Mouse (Mus musculus) embryonic facial prominence, embryonic 10.5 days (tissue): ENCODE measurements around the gene Kcnh7. TPM values are rescaled to one million over a fixed set of nuclear protein-coding genes. Genes with fewer than 3 reads are reported as not detected.

Experiments
- DNase-seq: peaks from one replicate; pipeline ENCODE4 v3.0.0-alpha.2; 2017; ENCODE audit warnings: low spot score
- H3K27ac ChIP-seq: fragments of 300-500 bp; sonication (generic); replicated peaks from 2 replicates; pipeline ENCODE4 v1.5.1; 2016; ENCODE audit warnings: mild to moderate bottlenecking
- H3K27me3 ChIP-seq: fragments of 300-500 bp; sonication (generic); replicated peaks from 2 replicates; pipeline ENCODE4 v1.6.1; 2016; ENCODE audit warnings: low read depth, mild to moderate bottlenecking; ENCODE audit not compliant: poor library complexity, severe bottlenecking
- H3K36me3 ChIP-seq: fragments of 300-500 bp; sonication (generic); replicated peaks from 2 replicates; pipeline ENCODE4 v1.6.1; 2016; ENCODE audit warnings: mild to moderate bottlenecking, moderate library complexity
- H3K4me1 ChIP-seq: fragments of 300-500 bp; sonication (generic); 2 replicates; pipeline ENCODE4 v1.6.1; 2016
- H3K4me3 ChIP-seq: fragments of 300-500 bp; sonication (generic); 2 replicates; pipeline ENCODE4 v1.5.1; 2016; ENCODE audit warnings: mild to moderate bottlenecking, moderate library complexity
- H3K9me3 ChIP-seq: fragments of 300-500 bp; sonication (generic); 2 replicates; pipeline ENCODE4 v1.6.1; 2016; ENCODE audit warnings: mild to moderate bottlenecking
- WGBS: fragments of 180-500 bp; shearing (Covaris S2); methylation state at CpG from one replicate; pipeline ENCODE4 v1.1.7; 2016; 5-methylcytosine and 5-hydroxymethylcytosine counted together
- polyA plus RNA-seq: library from polyadenylated mRNA; unstranded; fragments of >200 nt; fragmentation: Nextera tagmentation; extraction: Ambion mirVana; gene quantifications from 2 replicates; pipeline ENCODE4 v1.2.1, GENCODE M21; 2016

Gene Kcnh7
- polyA plus RNA-seq, 1 experiment from 2014 or later: 0.76 TPM

DNA sequence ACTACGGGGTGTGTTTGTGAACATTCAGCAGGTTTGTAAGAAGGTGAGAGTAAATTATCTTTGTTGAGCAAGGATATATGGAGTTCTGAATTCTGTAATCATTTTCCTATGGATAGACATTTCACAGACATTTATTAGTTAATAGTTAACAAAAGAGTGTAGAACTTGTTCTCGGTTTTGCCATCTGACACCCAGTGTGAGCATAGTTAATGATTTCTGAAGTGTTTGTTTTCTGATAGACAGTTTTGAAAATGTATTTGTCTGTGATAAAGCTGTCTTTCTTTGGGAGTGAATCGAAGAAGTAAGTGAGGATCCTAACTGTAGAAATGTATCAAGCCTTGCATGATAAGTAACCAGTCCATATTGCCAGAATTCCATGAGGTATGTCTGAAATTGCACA, 276.4 kb downstream of the Kcnh7 start:
- 89% methylated on average over 3 of the region's 3 CpGs for WGBS

DNA sequence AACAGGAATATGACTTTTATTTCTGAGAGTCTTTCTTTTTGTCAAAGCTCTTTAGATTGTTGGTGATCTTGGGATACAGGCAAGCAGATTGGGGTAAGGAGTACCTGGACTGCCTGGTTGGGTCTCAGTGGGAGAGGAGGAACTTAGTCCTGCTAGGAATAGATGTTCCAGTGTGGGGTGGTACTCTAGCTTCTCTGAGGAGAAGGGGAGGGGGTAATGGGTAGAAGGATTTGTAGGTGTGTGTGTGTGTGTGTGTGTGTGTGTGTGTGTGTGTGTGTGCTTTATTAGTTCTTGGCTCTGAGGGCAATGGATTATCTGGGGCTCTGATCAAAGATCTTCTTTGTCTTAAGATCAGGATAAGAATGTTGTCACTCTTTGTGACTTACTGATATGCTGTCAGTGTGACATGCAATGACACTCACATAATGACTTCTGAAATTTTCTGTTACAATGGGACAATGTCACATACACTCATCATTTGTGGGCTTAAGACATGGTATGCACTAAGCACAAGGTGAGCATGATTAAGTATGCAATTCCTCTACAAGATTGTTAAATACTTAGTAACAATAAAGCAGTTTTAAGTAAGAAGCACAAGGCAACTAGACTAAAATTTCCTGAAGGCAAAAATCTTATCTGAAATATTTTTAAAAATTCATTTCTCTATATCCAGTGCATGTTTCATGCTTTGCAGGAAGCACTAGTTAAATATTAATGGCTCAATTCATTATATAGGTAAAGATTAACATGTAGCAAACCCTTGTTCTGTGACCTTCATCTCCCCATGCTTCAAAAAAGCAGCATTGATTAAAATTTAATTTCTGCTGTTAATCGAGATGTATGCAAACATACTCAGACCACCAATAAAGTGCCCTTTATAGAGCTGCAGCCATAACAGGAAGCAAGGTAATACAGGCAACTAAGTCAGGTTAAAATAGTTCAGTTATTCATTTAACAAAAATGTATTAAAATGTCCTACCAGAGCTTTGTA, 281.4 kb downstream of the Kcnh7 start:
- no peaks in the 10 kb centered on the region for H3K9me3 ChIP-seq
- no peak overlapping the region for H3K4me3 ChIP-seq
- H3K27ac ChIP-seq: no peak overlapping the region
- no peaks in the 10 kb centered on the region for H3K27me3 ChIP-seq
- 78% methylated on average over 1 of the region's 1 CpGs for WGBS
- H3K36me3 ChIP-seq: no peaks in the 10 kb centered on the region
- H3K4me1 ChIP-seq: no peaks in the 10 kb centered on the region
- DNase-seq: no peak

More for the DNA sequence above, 276.4 kb downstream of the Kcnh7 start:
- no peaks in the 10 kb centered on the region for H3K27me3 ChIP-seq
- DNase-seq: no peak
- H3K4me3 ChIP-seq: no peak overlapping the region
- H3K9me3 ChIP-seq: no peaks in the 10 kb centered on the region
- no peak overlapping the region for H3K27ac ChIP-seq
- no peaks in the 10 kb centered on the region for H3K36me3 ChIP-seq
- H3K4me1 ChIP-seq: no peaks in the 10 kb centered on the region

DNA sequence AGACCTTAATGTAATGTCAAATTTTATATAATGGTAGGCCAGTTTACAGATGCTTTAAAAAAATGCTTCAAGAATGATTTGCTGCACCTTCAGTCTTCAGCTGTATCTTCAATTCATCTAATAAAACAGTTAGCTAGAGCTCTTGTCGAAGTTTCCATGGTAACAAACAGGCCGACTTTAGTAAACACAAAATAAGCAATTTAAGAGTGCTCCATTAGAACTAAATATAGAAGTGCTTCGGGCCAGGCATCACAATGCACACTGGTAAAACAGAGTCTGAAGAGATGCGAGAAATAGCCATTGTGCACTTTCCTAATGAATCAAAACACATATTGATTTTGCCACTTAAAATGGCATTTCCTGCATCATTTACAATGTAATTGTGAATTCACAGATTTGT, 305.3 kb downstream of the Kcnh7 start:
- H3K27ac ChIP-seq: no peak overlapping the region
- H3K9me3 ChIP-seq: no peaks in the 10 kb centered on the region
- WGBS: 83% methylated on average over 4 of the region's 4 CpGs

DNA sequence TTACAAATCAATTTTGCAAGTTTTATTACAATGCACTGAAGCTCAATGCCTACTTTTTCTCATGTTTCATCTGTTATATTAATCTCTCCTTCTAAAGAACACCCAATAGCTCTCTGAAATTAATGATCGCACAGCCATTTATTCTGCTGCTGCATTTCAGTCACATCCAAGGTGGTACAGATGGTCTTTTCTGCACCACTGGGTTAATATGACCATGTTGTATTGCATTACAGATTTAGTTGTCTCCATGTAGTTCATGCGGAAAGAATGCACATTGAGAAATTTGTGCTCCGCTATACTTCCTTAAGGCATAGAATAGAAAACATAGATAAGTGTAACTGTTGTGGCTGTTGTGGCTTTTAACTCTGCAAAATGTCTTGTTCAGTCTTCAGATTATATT, 328.7 kb downstream of the Kcnh7 start:
- H3K27me3 ChIP-seq: no peaks in the 10 kb centered on the region
- 94% methylated on average over 3 of the region's 3 CpGs for WGBS
- H3K27ac ChIP-seq: no peak overlapping the region
- no peaks in the 10 kb centered on the region for H3K9me3 ChIP-seq
- DNase-seq: no peak
- no peaks in the 10 kb centered on the region for H3K4me1 ChIP-seq
- H3K4me3 ChIP-seq: no peak overlapping the region
- H3K36me3 ChIP-seq: no peaks in the 10 kb centered on the region

More for the DNA sequence above, 305.3 kb downstream of the Kcnh7 start:
- H3K4me3 ChIP-seq: no peak overlapping the region
- H3K4me1 ChIP-seq: no peaks in the 10 kb centered on the region
- no peak for DNase-seq
- no peaks in the 10 kb centered on the region for H3K36me3 ChIP-seq
- H3K27me3 ChIP-seq: no peaks in the 10 kb centered on the region

DNA sequence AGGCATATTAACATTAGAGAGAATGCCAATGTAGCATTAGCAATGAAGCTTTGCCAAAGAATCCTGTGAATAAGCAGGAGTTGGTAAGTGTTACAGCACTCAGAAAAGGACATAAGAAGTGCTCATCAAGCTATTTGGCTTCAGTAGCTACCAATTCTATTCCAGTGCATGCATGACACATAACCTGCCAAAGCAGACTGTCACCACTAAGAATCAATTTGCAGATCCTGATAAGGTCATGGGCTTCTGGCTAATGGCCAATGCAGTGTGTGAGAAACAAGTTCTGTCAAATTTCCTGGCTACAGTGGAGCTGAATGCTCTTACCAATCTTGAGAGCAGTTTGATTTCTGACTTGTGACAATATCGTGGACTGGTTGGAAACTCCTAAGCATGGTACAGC, 341.5 kb downstream of the Kcnh7 start:
- DNase-seq: no peak
- Histone ChIP-seq H3K27me3 (no peaks in the 10 kb centered on the region), H3K27ac (no peak overlapping the region), H3K4me1 (no peaks in the 10 kb centered on the region), H3K36me3 (no peaks in the 10 kb centered on the region), H3K9me3 (no peaks in the 10 kb centered on the region), H3K4me3 (no peak overlapping the region)
- WGBS: 89% methylated on average over 1 of the region's 1 CpGs

DNA sequence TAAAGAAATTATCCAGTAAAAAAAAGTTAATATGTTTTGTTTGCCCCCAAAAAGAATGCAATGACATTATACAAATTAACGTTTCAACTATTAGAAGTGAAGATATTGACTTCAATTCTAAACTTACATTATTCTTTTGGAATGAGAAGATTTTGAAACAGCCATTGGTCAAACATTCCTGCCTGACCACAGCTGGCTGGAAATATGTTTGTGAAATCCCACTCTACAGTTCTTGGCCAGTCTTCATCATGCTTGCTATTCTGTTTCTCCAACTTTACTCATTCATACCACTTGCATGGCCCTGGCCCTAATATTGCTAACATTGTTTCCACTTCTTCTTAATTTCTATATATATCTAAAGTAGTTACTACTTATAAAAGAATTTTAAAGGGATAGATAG, 349.8 kb downstream of the Kcnh7 start:
- WGBS: 81% methylated on average over 1 of the region's 1 CpGs
- Histone ChIP-seq H3K4me3 (no peak overlapping the region), H3K4me1 (no peaks in the 10 kb centered on the region), H3K27me3 (no peaks in the 10 kb centered on the region), H3K9me3 (no peaks in the 10 kb centered on the region), H3K36me3 (no peaks in the 10 kb centered on the region), H3K27ac (no peak overlapping the region)
- DNase-seq: no peak

DNA sequence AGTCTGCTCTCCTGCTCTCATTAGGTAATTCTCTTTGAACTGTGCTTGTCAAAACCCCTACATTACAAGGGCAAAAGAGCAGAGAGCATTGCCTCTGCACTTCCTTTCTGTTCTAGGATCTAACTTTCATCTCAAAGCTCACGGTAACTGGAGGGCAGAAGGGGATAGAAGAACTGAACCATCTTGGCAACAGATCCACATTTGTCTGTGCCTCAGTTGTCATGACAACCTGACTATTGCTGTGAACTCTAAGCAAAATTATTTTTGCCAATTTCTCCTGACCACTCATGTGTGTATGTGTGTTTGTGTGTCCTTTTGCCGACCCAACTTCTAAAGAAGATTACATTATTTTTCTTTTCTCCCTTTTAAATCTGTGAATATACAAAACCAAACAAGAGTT, 364.9 kb downstream of the Kcnh7 start:
- Histone ChIP-seq H3K36me3 (no peaks in the 10 kb centered on the region), H3K27me3 (no peaks in the 10 kb centered on the region), H3K9me3 (no peaks in the 10 kb centered on the region), H3K4me1 (no peaks in the 10 kb centered on the region), H3K4me3 (no peak overlapping the region), H3K27ac (no peak overlapping the region)
- no peak for DNase-seq
- 71% methylated on average over 2 of the region's 2 CpGs for WGBS

DNA sequence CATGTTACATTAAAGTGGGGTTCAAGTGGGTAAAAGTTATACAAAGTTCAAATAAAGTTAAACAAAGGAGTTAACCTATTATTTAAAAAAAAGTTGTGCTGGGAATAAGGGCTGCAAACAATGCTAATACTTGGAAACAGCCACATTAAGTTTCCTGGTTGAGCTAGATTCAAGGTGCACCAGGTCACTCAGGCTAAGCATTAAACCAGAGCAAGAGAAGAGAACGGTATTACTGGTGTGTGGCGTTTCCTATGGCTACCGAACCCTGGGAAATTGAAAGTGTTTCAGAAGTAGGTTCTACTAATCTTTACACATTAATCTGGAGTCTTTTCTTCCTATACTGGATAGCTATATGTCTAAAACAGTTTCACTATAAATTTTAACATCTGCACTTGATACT, 368.1 kb downstream of the Kcnh7 start:
- H3K27ac ChIP-seq: no peak overlapping the region
- H3K4me3 ChIP-seq: no peak overlapping the region
- 91% methylated on average over 3 of the region's 3 CpGs for WGBS
- H3K36me3 ChIP-seq: no peaks in the 10 kb centered on the region
- H3K27me3 ChIP-seq: no peaks in the 10 kb centered on the region
- no peak for DNase-seq
- H3K4me1 ChIP-seq: no peaks in the 10 kb centered on the region
- H3K9me3 ChIP-seq: no peaks in the 10 kb centered on the region

DNA sequence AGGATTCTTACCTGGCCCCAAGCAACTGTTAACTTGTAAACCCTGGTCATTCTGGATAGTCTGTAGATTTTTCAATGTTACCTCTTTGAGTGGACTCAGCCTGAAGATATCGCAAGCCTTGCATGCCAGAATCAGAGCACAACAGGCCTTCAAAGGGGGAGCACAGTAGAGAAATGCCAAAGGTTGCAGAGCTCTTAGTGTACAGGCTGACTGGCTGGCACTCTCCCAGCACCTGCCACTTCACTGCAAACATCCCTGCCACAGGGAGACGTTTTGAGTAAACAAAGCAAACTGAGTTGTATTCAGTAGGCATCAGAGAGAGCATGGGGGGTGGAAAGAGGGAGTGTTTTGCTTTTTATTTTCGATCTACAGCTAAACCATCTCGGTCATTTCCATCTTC, 375.3 kb downstream of the Kcnh7 start:
- H3K36me3 ChIP-seq: no peaks in the 10 kb centered on the region
- DNase-seq: no peak
- H3K27me3 ChIP-seq: no peaks in the 10 kb centered on the region
- no peaks in the 10 kb centered on the region for H3K9me3 ChIP-seq
- H3K4me1 ChIP-seq: no peaks in the 10 kb centered on the region
- 63% methylated on average over 4 of the region's 4 CpGs for WGBS
- H3K27ac ChIP-seq: no peak overlapping the region
- no peak overlapping the region for H3K4me3 ChIP-seq

DNA sequence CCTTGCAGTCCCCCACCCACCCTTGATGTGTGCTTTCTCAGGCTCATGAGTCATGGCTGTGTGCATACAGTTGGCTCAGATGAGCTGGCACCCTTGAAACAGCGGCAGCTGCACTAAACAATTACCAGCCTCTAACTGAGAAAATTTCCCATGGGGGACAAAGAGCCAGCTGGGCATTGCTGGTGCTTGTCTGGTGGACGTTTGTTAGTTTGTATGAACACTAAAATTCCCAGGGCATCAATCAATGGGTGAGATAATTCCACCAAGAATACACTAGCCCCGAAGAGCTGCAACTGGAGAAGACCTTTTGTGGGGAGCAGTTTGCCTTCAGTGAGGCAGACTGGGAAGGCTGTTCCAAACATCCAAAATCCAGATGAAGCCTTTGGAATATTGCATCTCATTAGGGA, 376.6 kb downstream of the Kcnh7 start:
- no peaks in the 10 kb centered on the region for H3K27me3 ChIP-seq
- peak; percentile 22 for DNase-seq
- no peak overlapping the region for H3K4me3 ChIP-seq
- WGBS: 56% methylated on average over 3 of the region's 3 CpGs
- H3K9me3 ChIP-seq: no peaks in the 10 kb centered on the region
- H3K36me3 ChIP-seq: no peaks in the 10 kb centered on the region
- H3K27ac ChIP-seq: no peak overlapping the region
- H3K4me1 ChIP-seq: no peaks in the 10 kb centered on the region

DNA sequence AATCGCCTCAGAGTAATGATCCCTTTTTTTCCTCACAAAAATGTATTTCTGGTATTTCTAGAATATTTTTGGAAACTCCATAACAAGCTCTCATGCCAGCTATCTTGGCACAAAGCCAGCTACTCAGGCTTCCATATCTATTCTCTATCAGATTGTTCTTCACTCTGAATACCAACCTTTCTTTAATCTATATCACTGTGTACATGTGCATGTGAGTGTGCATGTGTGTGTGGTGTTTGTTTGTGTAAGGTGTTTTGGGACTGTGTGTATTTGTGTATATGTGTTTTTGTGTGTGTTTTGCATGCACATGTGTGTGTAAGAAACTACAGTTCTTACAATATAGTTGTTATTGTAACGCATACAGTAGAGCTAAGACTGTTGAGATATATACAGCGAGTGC, 377.2 kb downstream of the Kcnh7 start:
- H3K27ac ChIP-seq: no peak overlapping the region
- H3K9me3 ChIP-seq: no peaks in the 10 kb centered on the region
- no peaks in the 10 kb centered on the region for H3K4me1 ChIP-seq
- H3K27me3 ChIP-seq: no peaks in the 10 kb centered on the region
- H3K4me3 ChIP-seq: no peak overlapping the region
- no peaks in the 10 kb centered on the region for H3K36me3 ChIP-seq
- no peak for DNase-seq
- 87% methylated on average over 3 of the region's 3 CpGs for WGBS

DNA sequence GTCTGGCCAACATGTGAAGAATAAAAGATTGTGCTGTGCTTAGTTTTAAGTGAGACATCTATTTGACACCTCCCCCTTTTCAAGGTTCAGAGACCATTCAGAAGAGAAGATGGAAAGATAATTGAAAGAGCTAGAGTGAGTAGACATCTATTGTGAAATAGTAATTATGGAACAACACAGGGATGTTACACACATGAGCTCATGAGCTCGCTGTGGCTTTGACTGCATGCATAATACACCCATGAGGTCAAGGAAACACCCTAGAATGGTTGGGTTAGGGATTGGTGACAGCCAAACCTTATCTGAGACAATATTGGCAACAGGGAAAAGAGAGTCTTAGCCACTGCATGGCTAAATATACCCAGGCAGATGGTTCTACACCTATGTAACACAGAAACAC, 380.1 kb downstream of the Kcnh7 start:
- WGBS: 80% methylated on average over 1 of the region's 1 CpGs

DNA sequence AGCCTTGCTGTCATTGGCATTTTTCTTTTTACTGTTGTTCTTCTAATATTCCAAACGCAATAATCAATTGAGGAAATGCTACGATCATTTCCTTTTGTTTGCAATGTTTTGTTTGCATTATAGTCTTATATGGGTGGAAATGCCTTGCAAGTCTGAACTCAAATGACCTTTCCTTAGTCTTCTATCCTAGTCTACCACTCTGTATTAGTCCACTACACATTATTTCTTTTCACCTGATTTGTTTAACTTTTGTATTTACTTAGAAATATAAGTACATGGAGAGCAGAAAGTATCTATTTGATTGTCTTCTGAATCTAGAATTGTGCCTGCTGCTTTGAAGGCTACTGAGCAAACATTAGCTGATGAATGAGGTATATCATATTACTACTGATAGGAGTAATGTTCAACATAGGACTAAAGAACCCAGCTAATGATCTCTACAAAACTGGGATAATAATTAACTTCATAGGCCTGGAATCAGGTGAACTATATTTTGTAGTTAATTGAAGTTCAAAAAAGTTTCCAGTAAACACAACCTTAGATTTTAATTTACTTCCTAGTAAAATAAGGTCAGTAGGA, 399.5 kb downstream of the Kcnh7 start:
- H3K27ac ChIP-seq: no peak overlapping the region
- H3K36me3 ChIP-seq: no peaks in the 10 kb centered on the region
- H3K9me3 ChIP-seq: no peaks in the 10 kb centered on the region
- H3K27me3 ChIP-seq: no peaks in the 10 kb centered on the region
- DNase-seq: no peak
- no peak overlapping the region for H3K4me3 ChIP-seq
- H3K4me1 ChIP-seq: no peaks in the 10 kb centered on the region
- 83% methylated on average over 2 of the region's 2 CpGs for WGBS

More for the DNA sequence above, 380.1 kb downstream of the Kcnh7 start:
- Histone ChIP-seq H3K9me3 (no peaks in the 10 kb centered on the region), H3K36me3 (no peaks in the 10 kb centered on the region), H3K27ac (no peak overlapping the region), H3K4me3 (no peak overlapping the region), H3K4me1 (no peaks in the 10 kb centered on the region), H3K27me3 (no peaks in the 10 kb centered on the region)
- DNase-seq: no peak
